Mouse (Mus musculus) erythroid progenitor cell, adult 5-6 weeks (primary cell): ENCODE measurements at regions not wholly inside any gene's neighbourhood (a gene's known extent, or its start where the extent isn't known, plus 50 kb on each side); places are given as distances from the start of the nearest gene placed in this dataset.

Experiments used
- ATAC-seq: replicated peaks from 2 replicates; pipeline ENCODE4 v1.8.0; 2016; ENCODE audit warnings: moderate number of reproducible peaks, mild to moderate bottlenecking, moderate TSS enrichment, inconsistent platforms; ENCODE audit not compliant: poor library complexity, low FRiP score, severe bottlenecking

- no peak for ATAC-seq
Measured at GRCm38 (mm10) chr1:137374641-137375040, 414.4 kb upstream of the Nr5a2 start.

DNA sequence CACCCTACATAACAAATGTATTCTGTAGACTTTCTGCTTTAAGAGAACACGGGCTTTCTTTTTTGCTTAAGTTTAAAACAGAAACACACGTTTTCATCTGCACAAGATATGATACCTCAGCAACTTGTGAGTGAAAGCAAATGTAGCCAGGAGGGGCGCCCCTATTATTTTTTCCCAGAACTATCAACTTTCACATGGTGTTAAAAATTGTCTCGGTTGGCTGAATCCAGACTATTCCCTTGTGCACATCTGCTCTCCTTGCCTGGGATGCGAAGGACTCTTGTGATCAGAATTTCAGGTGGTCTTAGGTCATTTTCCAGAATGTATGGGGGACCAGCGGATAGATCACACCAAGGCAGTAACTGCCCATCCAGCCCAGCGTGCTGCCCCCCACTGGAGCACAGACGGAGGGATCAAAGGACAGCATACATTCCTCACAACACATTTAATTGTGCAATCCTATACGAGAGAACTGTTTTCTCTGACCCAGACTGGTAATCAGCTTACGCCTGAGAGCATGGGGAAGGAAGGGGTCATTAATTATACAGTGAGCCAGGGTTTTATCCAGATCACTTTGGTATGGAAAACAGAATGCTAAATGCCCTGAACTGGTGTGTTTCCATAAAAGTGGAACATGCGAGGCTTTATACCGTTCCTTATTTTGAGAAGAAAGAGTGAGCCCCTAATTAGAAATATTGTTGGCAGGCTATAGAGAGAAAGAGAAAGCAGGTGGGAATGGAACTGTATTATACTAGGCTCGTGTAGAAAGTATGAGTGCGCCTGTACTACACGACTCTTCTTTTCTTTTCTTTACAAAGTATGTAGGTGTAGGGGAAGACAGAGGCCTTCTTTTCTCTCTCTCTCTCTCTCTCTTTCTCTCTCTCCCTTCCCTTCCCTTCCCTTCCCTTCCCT, 413.5 kb upstream of the Nr5a2 start:
- no peak for ATAC-seq

GRCm38 (mm10) chr1:137372236-137372635, 412.0 kb upstream of the Nr5a2 start:
- no peak for ATAC-seq

- ATAC-seq = no peak
Measured at GRCm38 (mm10) chr1:137364396-137364795, 404.1 kb upstream of the Nr5a2 start.

DNA sequence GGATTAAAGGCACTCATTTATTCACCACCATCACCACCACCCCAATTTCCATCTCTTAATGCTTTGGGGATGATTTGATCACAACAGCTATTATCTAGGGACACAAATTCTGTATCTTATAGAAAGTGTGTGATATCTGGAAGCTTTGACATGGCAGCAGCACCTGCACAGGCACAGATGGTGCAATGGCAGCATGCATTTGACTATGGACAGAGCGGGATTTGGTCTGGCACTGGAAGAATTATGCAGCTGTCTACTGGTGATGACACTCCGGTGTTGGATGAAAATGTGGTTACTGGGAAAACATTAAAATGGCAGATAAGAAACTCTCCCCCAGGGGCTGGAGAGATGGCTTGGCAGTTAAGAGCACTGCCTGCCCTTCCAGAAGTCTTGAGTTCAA, 403.7 kb upstream of the Nr5a2 start:
- ATAC-seq = no peak

DNA sequence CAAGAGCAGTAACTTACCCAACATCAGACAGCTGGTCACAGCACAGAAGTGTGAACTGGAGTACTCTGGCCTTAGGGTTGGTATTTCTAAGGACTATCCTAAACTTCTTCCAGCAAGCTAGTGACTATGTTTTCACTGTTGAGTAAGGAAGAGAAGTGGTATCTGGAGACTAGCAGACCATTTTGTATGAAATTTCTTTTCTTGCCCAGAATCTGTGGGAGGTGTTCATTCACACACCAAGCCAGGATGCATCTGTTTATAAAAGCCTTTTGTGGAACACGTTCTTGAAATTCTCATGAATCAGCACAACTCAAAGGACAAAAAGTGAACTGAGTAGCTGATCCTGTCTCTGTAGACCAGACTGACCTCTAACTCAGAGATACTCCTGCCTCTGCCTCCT, 403.3 kb upstream of the Nr5a2 start:
- no peak for ATAC-seq

- ATAC-seq = no peak
Measured at GRCm38 (mm10) chr1:137360688-137361570, 400.7 kb upstream of the Nr5a2 start.

- ATAC-seq = no peak
Measured at GRCm38 (mm10) chr1:137355941-137356512, 395.8 kb upstream of the Nr5a2 start.

DNA sequence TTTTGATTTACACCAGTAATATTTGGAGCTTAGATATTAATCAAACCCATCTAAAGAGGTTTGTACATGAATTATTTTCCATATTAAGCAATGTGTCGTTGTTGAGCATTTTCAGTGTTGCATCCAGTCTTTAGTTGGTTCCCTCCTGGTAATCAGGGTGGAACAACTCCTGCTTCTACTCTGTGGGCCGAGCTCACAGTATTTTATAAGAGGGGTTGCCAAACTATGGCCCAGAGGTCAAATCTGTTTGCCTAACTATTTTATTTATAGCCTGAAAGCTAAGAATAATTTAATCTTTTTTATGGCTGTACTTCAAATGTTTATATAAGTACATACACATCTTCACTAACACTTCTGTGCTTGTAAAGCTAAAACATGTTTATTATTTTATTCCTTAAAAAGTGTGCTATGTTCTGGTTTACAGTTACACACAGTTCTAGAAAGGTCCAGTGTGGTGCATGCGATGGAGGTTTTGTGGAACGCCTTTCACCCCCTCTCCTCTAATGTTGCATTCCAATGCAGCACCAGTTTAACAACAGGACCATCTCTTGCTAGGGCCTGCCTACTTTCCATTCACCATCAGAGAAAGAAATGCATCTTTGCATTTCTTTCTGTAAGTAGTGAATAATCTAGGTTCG, 392.3 kb upstream of the Nr5a2 start:
- ATAC-seq = no peak

GRCm38 (mm10) chr1:137334137-137334536, 373.9 kb upstream of the Nr5a2 start:
- ATAC-seq = no peak

DNA sequence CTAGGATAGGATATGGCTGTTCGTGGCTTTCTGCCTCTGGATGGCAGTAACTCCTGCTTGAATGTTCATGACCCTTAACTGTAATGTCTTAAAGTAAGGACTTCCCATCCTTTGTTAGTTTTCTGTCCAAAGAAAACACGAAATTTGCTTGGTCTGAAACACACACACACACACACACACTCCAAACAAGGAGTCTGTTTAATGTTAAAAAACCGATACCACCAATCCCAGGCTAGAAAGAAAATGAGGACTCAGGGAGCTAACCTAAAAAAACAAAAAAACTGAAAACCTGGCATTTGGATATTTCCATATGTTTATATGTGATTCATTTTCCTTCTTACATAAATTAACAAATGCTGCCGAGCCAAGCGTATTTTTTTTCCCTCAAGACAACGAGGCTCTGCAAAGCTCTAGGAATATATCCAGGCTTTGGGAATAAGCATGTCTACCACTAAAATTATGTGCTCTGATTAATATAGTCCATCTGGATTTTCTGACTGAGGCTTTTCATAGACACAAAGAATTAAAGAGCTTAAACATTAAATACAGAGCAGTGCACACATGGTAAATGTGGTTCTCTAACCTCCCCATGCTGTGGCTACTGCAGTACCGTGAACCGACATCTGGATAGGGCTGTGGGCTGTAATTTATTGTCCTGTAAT, 372.0 kb upstream of the Nr5a2 start:
- no peak for ATAC-seq

DNA sequence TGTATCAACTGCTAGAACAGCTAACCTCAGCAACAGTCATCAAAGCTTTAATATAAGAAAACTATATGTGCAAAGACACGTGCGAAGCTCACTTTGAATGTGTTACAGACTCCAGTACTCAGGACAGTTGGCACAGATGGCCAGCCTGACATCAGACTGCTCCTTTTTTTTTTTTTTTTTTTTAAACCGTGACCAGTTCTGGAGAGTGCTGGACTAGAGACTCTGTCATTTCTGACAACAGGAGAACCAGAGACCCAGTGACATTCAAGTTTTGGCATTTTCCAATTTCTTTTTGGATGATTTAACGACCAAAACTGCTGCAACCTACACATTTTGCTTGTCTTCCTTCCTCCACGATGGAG, 371.5 kb upstream of the Nr5a2 start:
- no peak for ATAC-seq

DNA sequence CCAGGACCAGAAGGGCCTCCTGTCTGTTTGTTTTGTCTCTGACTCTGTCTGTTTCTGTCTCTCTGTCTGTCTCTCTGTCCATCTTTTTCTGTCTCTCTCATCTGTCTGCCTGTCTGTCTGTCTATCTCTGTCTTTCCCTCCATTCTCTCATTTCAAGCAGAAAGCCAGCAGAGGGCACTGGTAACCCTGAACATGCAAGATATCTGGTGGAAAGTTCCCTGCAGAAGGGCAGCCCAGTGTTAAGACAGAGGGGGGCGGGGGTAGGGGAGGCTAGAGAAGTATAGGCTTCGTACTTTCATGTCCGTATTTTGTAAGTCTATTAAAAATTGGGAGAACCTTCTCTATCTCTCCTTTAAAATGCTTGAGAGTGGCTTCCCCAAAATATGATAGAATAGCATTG, 370.4 kb upstream of the Nr5a2 start:
- no peak for ATAC-seq

DNA sequence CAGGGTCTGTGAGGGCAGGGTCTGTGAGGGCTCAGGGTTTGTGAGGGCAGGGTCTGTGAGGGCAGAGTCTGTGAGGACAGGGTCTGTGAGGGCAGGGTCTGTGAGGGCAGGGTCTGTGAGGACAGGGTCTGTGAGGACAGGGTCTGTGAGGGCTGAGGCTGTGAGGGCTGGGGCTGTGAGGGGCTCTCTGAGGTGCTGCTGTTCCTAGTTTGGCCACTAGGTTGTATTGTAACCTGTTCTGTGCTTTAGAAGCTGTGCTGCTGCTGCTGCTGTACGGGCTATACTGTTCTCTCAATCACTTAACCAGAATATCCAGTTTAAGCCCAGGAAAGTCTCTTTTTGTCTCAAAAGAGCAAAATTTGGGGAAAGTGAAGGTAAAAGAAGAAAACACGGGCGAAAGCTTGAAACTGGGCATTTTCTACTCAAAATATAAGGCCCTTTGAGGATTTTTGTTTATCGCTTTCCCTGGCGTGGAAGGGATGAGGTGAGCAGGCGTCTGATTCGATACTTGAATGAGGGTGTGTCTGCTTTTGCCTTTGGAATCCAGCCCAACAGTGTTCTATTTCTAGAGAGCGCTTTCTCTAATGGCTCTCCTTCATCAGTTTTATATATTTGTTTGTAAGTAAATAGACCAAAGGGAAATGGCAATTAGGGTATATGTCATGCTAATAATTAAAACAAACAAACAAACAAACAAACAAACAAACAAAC, 363.8 kb upstream of the Nr5a2 start:
- ATAC-seq = no peak

DNA sequence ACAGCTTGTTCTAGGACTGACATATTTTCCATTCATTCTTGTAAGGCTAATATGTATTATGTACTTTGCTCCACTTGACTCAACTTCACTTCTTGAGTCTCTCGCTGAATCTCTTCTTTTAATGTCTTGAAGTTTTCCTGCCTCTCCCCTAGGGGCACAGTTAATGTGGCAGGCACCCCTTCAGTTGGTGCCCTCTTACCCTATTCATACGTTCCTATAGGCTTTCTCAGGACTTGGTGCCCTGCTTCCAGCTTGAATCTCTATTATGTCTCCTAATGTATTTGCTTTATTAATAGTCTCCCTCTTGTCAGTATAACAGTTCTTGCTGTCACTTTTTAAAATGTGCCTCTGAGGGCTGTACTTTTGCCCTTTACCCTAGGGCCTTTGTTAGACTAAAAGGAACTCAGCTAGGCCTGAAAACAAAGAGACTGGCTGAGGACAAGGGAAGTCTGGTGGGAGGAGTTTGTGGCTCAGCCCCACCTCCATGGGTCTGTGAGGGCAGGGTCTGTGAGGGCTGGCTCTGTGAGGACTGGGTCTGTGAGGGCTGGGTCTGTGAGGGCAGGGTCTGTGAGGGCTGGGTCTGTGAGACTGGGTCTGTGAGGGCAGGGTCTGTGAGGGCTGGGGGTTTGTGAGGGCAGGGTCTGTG, 362.9 kb upstream of the Nr5a2 start:
- no peak for ATAC-seq

GRCm38 (mm10) chr1:137302757-137303422, 342.6 kb upstream of the Nr5a2 start:
- no peak for ATAC-seq

GRCm38 (mm10) chr1:137297780-137298569, 337.7 kb upstream of the Nr5a2 start:
- ATAC-seq = no peak
